Mouse (Mus musculus) neural tube, embryonic 11.5 days (tissue): ENCODE data around the gene Sp4. TPM values are rescaled to one million over a fixed set of nuclear protein-coding genes. Genes with fewer than 3 reads are reported as not detected.

Source experiments
- ATAC-seq: fragments of 200-750 bp; cut with Nextera tagmentation; 2 replicates; pipeline ENCODE4 v1.8.0; 2017; ENCODE audit warnings: moderate number of reproducible peaks, mild to moderate bottlenecking, moderate TSS enrichment, moderate library complexity; ENCODE audit not compliant: insufficient read depth, low FRiP score, low TSS enrichment
- DNase-seq: peaks from one replicate; pipeline ENCODE4 v3.0.0-alpha.2; 2015; ENCODE audit warnings: low spot score
- H3K27ac ChIP-seq: fragments of 300-500 bp; sonication (generic); 2 replicates; pipeline ENCODE4 v1.5.1; 2014; ENCODE audit warnings: low read depth, mild to moderate bottlenecking, low read length
- H3K27me3 ChIP-seq: fragments of 300-500 bp; sonication (generic); 2 replicates; pipeline ENCODE4 v1.6.1; 2014; ENCODE audit warnings: mild to moderate bottlenecking, low read length, mixed read lengths; ENCODE audit not compliant: control insufficient read depth, insufficient read depth
- H3K36me3 ChIP-seq: fragments of 300-500 bp; sonication (generic); 2 replicates; pipeline ENCODE4 v1.6.1; 2014; ENCODE audit warnings: mild to moderate bottlenecking, low read length, moderate library complexity, mixed read lengths; ENCODE audit not compliant: control insufficient read depth, insufficient read depth
- H3K4me1 ChIP-seq: fragments of 300-500 bp; sonication (generic); 2 replicates; pipeline ENCODE4 v1.6.1; 2014; ENCODE audit warnings: low read length, mixed read lengths; ENCODE audit not compliant: control insufficient read depth, insufficient read depth
- H3K4me2 ChIP-seq: fragments of 300-500 bp; sonication (generic); 2 replicates; pipeline ENCODE4 v1.6.1; 2014; ENCODE audit warnings: low read depth, mild to moderate bottlenecking, moderate library complexity
- H3K4me3 ChIP-seq: fragments of 300-500 bp; sonication (generic); 2 replicates; pipeline ENCODE4 v1.5.1; 2014; ENCODE audit warnings: low read depth, low read length
- H3K9ac ChIP-seq: fragments of 300-500 bp; sonication (generic); 2 replicates; pipeline ENCODE4 v1.6.1; 2014; ENCODE audit warnings: mild to moderate bottlenecking, low read length
- H3K9me3 ChIP-seq: fragments of 300-500 bp; sonication (generic); 2 replicates; pipeline ENCODE4 v1.6.1; 2016; ENCODE audit warnings: low read length; ENCODE audit not compliant: control insufficient read depth
- WGBS: fragments of 180-500 bp; shearing (Covaris S2); extraction: QIAGEN DNeasy Blood & Tissue Kit; methylation state at CpG from one replicate; pipeline ENCODE4 v1.1.7; 2014; 5-methylcytosine and 5-hydroxymethylcytosine counted together
- polyA plus RNA-seq: library from polyadenylated mRNA; unstranded; fragments of >200 nt; fragmentation: Nextera tagmentation; extraction: Ambion mirVana; gene quantifications from 2 replicates; pipeline ENCODE4 v1.2.1, GENCODE M21; 2014

Sp4 gene
- polyA plus RNA-seq, 1 experiment from 2014 or later: 19.0 TPM

- Histone ChIP-seq H3K4me1 (no peaks in the 10 kb centered on the region), H3K4me2 (no peak overlapping the region), H3K36me3 (no peaks in the 10 kb centered on the region), H3K27ac (no peak overlapping the region), H3K4me3 (no peak overlapping the region), H3K27me3 (no peaks in the 10 kb centered on the region), H3K9me3 (no peaks in the 10 kb centered on the region), H3K9ac (no peak overlapping the region)
- DNase-seq (no peak), ATAC-seq (no peak)
- 55% methylated on average over 3 of the region's 3 CpGs for WGBS
Measured at GRCm38 (mm10) chr12:118221182-118221581, 80.1 kb downstream of the Sp4 start.

- Histone ChIP-seq H3K9ac (no peak overlapping the region), H3K36me3 (no peaks in the 10 kb centered on the region), H3K27ac (no peak overlapping the region), H3K27me3 (no peaks in the 10 kb centered on the region), H3K4me3 (no peak overlapping the region), H3K4me2 (no peak overlapping the region), H3K4me1 (no peaks in the 10 kb centered on the region), H3K9me3 (no peaks in the 10 kb centered on the region)
- no peak for DNase-seq
- no peak for ATAC-seq
Measured at GRCm38 (mm10) chr12:118220062-118220461, 81.2 kb downstream of the Sp4 start.

GRCm38 (mm10) chr12:118212163-118212562 is 89.1 kb downstream of the Sp4 start:
- Histone ChIP-seq H3K4me3 (no peak overlapping the region), H3K36me3 (no peaks in the 10 kb centered on the region), H3K4me2 (no peak overlapping the region), H3K9ac (no peak overlapping the region), H3K9me3 (no peaks in the 10 kb centered on the region), H3K4me1 (no peaks in the 10 kb centered on the region), H3K27ac (no peak overlapping the region), H3K27me3 (no peaks in the 10 kb centered on the region)
- DNase-seq (no peak), ATAC-seq (no peak)
- 84% methylated on average over 2 of the region's 2 CpGs for WGBS

- H3K4me3 ChIP-seq: peak within 1 kb of the TSS; percentile 45
- DNase-seq (peak; percentile 88), ATAC-seq (peak; percentile 95)
- no peaks in the 10 kb centered on the region for H3K36me3 ChIP-seq
- under 1% methylated on average over 41 of the region's 47 CpGs for WGBS
- H3K9ac ChIP-seq: 0 out of 2 replicates have a peak within 1 kb of the TSS, but pooled peaks have one; percentile 6
- no peaks in the 10 kb centered on the region; the same call in 1 of the 2 replicates for H3K4me1 ChIP-seq
- peaks cover 37% of the 10 kb centered on the region for H3K27me3 ChIP-seq
- H3K27ac ChIP-seq: no peak within 1 kb of the TSS
- H3K9me3 ChIP-seq: no peaks in the 10 kb centered on the region
- peak within 1 kb of the TSS; percentile 93 for H3K4me2 ChIP-seq
Measured at GRCm38 (mm10) chr12:118198386-118199093, 102.7 kb downstream of the Sp4 start, which contains the start of gene Dnah11. Gene Dnah11, minus strand, starts transcription at chr12:118199043.

- DNase-seq (no peak), ATAC-seq (no peak)
- no peaks in the 10 kb centered on the region for H3K36me3 ChIP-seq
- 80% methylated on average over 2 of the region's 2 CpGs for WGBS
- no peaks in the 10 kb centered on the region; the same call in 1 of the 2 replicates for H3K4me1 ChIP-seq
- H3K4me2 ChIP-seq: no peak overlapping the region
- no peak overlapping the region for H3K9ac ChIP-seq
- no peak overlapping the region for H3K27ac ChIP-seq
- no peaks in the 10 kb centered on the region for H3K9me3 ChIP-seq
- H3K27me3 ChIP-seq: peaks cover 37% of the 10 kb centered on the region
- H3K4me3 ChIP-seq: no peak overlapping the region
Measured at GRCm38 (mm10) chr12:118196583-118196982, 104.7 kb downstream of the Sp4 start.

GRCm38 (mm10) chr12:118189535-118189934 is 111.7 kb downstream of the Sp4 start:
- Histone ChIP-seq H3K4me2 (no peak overlapping the region), H3K9me3 (no peaks in the 10 kb centered on the region), H3K4me3 (no peak overlapping the region), H3K27ac (no peak overlapping the region), H3K27me3 (peaks cover 11% of the 10 kb centered on the region), H3K9ac (no peak overlapping the region), H3K36me3 (no peaks in the 10 kb centered on the region), H3K4me1 (peaks cover 5% of the 10 kb centered on the region; the same call in 1 of the 2 replicates)
- no peak for ATAC-seq
- no peak for DNase-seq
- WGBS: 66% methylated on average over 3 of the region's 3 CpGs

- Histone ChIP-seq H3K9me3 (no peaks in the 10 kb centered on the region), H3K36me3 (no peaks in the 10 kb centered on the region), H3K27me3 (peaks cover 9% of the 10 kb centered on the region; the same call in 1 of the 2 replicates), H3K4me3 (no peak overlapping the region), H3K27ac (no peak overlapping the region), H3K9ac (no peak overlapping the region), H3K4me1 (peaks cover 5% of the 10 kb centered on the region; the same call in 1 of the 2 replicates), H3K4me2 (no peak overlapping the region)
- ATAC-seq: no peak
- WGBS: 38% methylated on average over 2 of the region's 2 CpGs
- no peak for DNase-seq
Measured at GRCm38 (mm10) chr12:118187663-118188062, 113.6 kb downstream of the Sp4 start.

GRCm38 (mm10) chr12:118186881-118187489 is 114.3 kb downstream of the Sp4 start:
- peak; percentile 74 for ATAC-seq
- WGBS: 7% methylated on average over 4 of the region's 4 CpGs
- peak; percentile 50 for DNase-seq
- H3K36me3 ChIP-seq: no peaks in the 10 kb centered on the region
- H3K27ac ChIP-seq: no peak overlapping the region
- no peak overlapping the region for H3K4me3 ChIP-seq
- H3K27me3 ChIP-seq: peaks cover 9% of the 10 kb centered on the region; the same call in 1 of the 2 replicates
- H3K4me1 ChIP-seq: peaks cover 5% of the 10 kb centered on the region; the same call in 1 of the 2 replicates
- no peaks in the 10 kb centered on the region for H3K9me3 ChIP-seq
- H3K9ac ChIP-seq: no peak overlapping the region
- no peak overlapping the region for H3K4me2 ChIP-seq
